Mouse (Mus musculus) G1E (cell line): ENCODE measurements around the gene Apbb2.

Experiments used
- CTCF ChIP-seq: IDR thresholded peaks from 2 replicates; pipeline ENCODE4 v1.5.1; 2012; ENCODE audit warnings: low read depth, low read length, inconsistent platforms, mixed read lengths
- GATA1 ChIP-seq: IDR thresholded peaks from 2 replicates; pipeline ENCODE4 v1.6.1; 2012; ENCODE audit warnings: borderline replicate concordance, low read length, inconsistent platforms, mixed read lengths

GRCm38 (mm10) chr5:66620191-66620625 lies 1.6 kb upstream of the Apbb2 start:
- TF ChIP-seq CTCF (no peak), GATA1 (no peak)
